Mouse (Mus musculus): ENCODE data around the gene Frmd8. TPM values are rescaled to one million over a fixed set of nuclear protein-coding genes. Genes with fewer than 3 reads are reported as not detected.

Gene Frmd8
- 10 to 100 TPM; 62.6 to 85.3 TPM for polyA plus RNA-seq (2017; shearing (Covaris generic))

- peak; percentile 75 for ATAC-seq
Observed at GRCm38 (mm10) chr19:5874969-5875480, at the start of gene Frmd8. TSS of gene Frmd8 (minus strand) at chr19:5875274.

- ATAC-seq: peak; percentile 96
Observed at GRCm38 (mm10) chr19:5924713-5925093, 49.6 kb upstream of the Frmd8 start, which contains the start of gene Cdc42ep2. TSS of gene Cdc42ep2 (minus strand) at chr19:5924816.

GRCm38 (mm10) chr19:5923990-5924712 lies 49.1 kb upstream of the Frmd8 start:
- peak; percentile 68 for ATAC-seq

- no peak for ATAC-seq
Observed at GRCm38 (mm10) chr19:5922963-5923362, 47.9 kb upstream of the Frmd8 start.

GRCm38 (mm10) chr19:5922119-5922942 lies 47.3 kb upstream of the Frmd8 start:
- no peak for ATAC-seq

- ATAC-seq: no peak
Observed at GRCm38 (mm10) chr19:5921715-5922114, 46.6 kb upstream of the Frmd8 start.

- no peak for ATAC-seq
Observed at GRCm38 (mm10) chr19:5913007-5913719, 38.1 kb upstream of the Frmd8 start, which contains the start of gene Dpf2. TSS of gene Dpf2 (minus strand) at chr19:5913010.

- peak; percentile 93 for ATAC-seq
Observed at GRCm38 (mm10) chr19:5912103-5913006, 37.3 kb upstream of the Frmd8 start.

- no peak for ATAC-seq
Observed at GRCm38 (mm10) chr19:5911430-5912102, 36.5 kb upstream of the Frmd8 start.

GRCm38 (mm10) chr19:5910221-5910620 lies 35.1 kb upstream of the Frmd8 start:
- ATAC-seq: no peak

GRCm38 (mm10) chr19:5907275-5907674 lies 32.2 kb upstream of the Frmd8 start:
- no peak for ATAC-seq

GRCm38 (mm10) chr19:5894002-5894678 lies 19.1 kb upstream of the Frmd8 start, which contains the start of gene Tigd3:
TSS of gene Tigd3 (minus strand) at chr19:5894149.
- peak; percentile 99 for ATAC-seq

- no peak for ATAC-seq
Observed at GRCm38 (mm10) chr19:5893282-5894001, 18.4 kb upstream of the Frmd8 start.

- no peak for ATAC-seq
Observed at GRCm38 (mm10) chr19:5892735-5893134, 17.7 kb upstream of the Frmd8 start.

- no peak for ATAC-seq
Observed at GRCm38 (mm10) chr19:5892262-5892661, 17.2 kb upstream of the Frmd8 start.

GRCm38 (mm10) chr19:5891521-5892258 lies 16.6 kb upstream of the Frmd8 start:
- ATAC-seq: no peak

- no peak for ATAC-seq
Observed at GRCm38 (mm10) chr19:5889211-5889610, 14.1 kb upstream of the Frmd8 start.

GRCm38 (mm10) chr19:5887234-5887815 lies 12.3 kb upstream of the Frmd8 start:
- ATAC-seq: no peak

- ATAC-seq: no peak
Observed at GRCm38 (mm10) chr19:5885838-5886237, 10.8 kb upstream of the Frmd8 start.
